Mouse (Mus musculus) hindbrain, embryonic 11.5 days (tissue): ENCODE data around the gene Fev. TPM values are rescaled to one million over a fixed set of nuclear protein-coding genes. Genes with fewer than 3 reads are reported as not detected.
A peak's percentile ranks its signal among the peaks of the same experiment; 100 is the strongest.

Experiments
- ATAC-seq: fragments of 200-750 bp; cut with Nextera tagmentation; 2 replicates; pipeline ENCODE4 v1.8.0; 2017; ENCODE audit warnings: mild to moderate bottlenecking, moderate TSS enrichment, moderate library complexity; ENCODE audit not compliant: low FRiP score
- DNase-seq: peaks from one replicate; pipeline ENCODE4 v3.0.0-alpha.2; 2015; ENCODE audit warnings: low spot score
- H3K27ac ChIP-seq: fragments of 300-500 bp; sonication (generic); 2 replicates; pipeline ENCODE4 v1.5.1; 2014; ENCODE audit warnings: mild to moderate bottlenecking, low read depth, low read length
- H3K27me3 ChIP-seq: fragments of 300-500 bp; sonication (generic); 2 replicates; pipeline ENCODE4 v1.6.1; 2014; ENCODE audit warnings: mild to moderate bottlenecking, low read length, moderate library complexity, mixed read lengths; ENCODE audit not compliant: control insufficient read depth, insufficient read depth
- H3K36me3 ChIP-seq: fragments of 300-500 bp; sonication (generic); 2 replicates; pipeline ENCODE4 v1.6.1; 2014; ENCODE audit warnings: mild to moderate bottlenecking, low read length, moderate library complexity, mixed read lengths; ENCODE audit not compliant: control insufficient read depth, insufficient read depth
- H3K4me1 ChIP-seq: fragments of 300-500 bp; sonication (generic); replicated peaks from 2 replicates; pipeline ENCODE4 v1.6.1; 2014; ENCODE audit warnings: low read length, mixed read lengths; ENCODE audit not compliant: control insufficient read depth, insufficient read depth
- H3K4me2 ChIP-seq: fragments of 300-500 bp; sonication (generic); replicated peaks from 2 replicates; pipeline ENCODE4 v1.6.1; 2014; ENCODE audit warnings: mild to moderate bottlenecking, low read depth, low read length
- H3K4me3 ChIP-seq: fragments of 300-500 bp; sonication (generic); 2 replicates; pipeline ENCODE4 v1.5.1; 2014; ENCODE audit warnings: low read depth, low read length
- H3K9ac ChIP-seq: fragments of 300-500 bp; sonication (generic); 2 replicates; pipeline ENCODE4 v1.6.1; 2014; ENCODE audit warnings: low read depth, low read length
- H3K9me3 ChIP-seq: fragments of 300-500 bp; sonication (generic); 2 replicates; pipeline ENCODE4 v1.6.1; 2016; ENCODE audit warnings: low read length; ENCODE audit not compliant: control insufficient read depth
- WGBS: fragments of 180-500 bp; shearing (Covaris S2); extraction: QIAGEN DNeasy Blood & Tissue Kit; methylation state at CpG from one replicate; pipeline ENCODE4 v1.1.7; 2014; 5-methylcytosine and 5-hydroxymethylcytosine counted together
- polyA plus RNA-seq: library from polyadenylated mRNA; unstranded; fragments of >200 nt; fragmentation: Nextera tagmentation; extraction: Ambion mirVana; gene quantifications from 2 replicates; pipeline ENCODE4 v1.2.1, GENCODE M21; 2014

Gene Fev
- polyA plus RNA-seq, 1 experiment from 2014 or later = 3.0 TPM

DNA sequence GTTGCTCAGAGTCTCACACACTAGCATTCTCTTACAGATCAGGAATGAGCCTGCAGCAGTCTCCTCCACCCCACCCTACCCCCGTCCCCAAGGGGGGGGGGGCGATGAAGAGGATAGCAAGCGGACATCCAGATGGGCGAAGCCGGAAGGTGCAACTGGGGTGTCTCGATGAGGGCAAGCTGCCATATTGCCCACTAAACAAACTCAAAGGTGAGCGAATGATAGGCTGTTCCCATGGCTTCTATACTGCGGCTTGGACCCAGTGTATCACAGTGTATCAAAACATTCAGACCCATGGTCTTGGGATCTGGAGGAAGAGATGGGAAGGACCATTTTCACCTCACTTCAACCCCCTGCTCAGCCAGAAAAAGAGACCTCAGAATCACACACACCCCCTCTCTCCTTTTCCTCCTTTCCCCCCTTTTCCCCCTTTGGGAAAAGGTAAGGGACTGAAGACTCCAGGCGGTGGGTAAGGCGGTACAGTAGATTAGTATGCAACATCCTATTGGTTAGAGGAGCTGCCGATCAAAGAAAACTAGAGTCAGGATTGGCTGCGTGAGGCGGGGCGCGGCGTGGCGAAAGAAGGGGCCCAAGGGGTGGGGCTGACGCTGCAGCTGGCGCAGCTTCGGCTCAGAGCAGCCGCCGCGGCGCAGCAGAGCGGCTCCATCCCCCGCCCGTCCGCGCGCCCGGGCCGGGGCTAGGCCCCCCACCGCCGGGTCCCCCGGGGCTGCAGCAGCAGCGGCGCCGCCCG is 30.7 kb downstream of the Fev start, which contains the start of gene Cdk5r2:
Cdk5r2 (plus strand) TSS at position 629 of the 751 bp plus-strand sequence.
- H3K4me1 ChIP-seq = peaks cover 16% of the 10 kb centered on the region
- H3K27ac ChIP-seq = peak within 1 kb of the TSS; percentile 76
- H3K9me3 ChIP-seq = no peaks in the 10 kb centered on the region
- H3K36me3 ChIP-seq = no peaks in the 10 kb centered on the region
- peak within 1 kb of the TSS; percentile 71 for H3K9ac ChIP-seq
- ATAC-seq = peak; percentile 86
- peak within 1 kb of the TSS; percentile 63 for H3K4me3 ChIP-seq
- under 1% methylated on average over 30 of the region's 39 CpGs for WGBS
- H3K27me3 ChIP-seq = peaks cover 23% of the 10 kb centered on the region
- H3K4me2 ChIP-seq = peak within 1 kb of the TSS; percentile 67
- DNase-seq = peak; percentile 96

DNA sequence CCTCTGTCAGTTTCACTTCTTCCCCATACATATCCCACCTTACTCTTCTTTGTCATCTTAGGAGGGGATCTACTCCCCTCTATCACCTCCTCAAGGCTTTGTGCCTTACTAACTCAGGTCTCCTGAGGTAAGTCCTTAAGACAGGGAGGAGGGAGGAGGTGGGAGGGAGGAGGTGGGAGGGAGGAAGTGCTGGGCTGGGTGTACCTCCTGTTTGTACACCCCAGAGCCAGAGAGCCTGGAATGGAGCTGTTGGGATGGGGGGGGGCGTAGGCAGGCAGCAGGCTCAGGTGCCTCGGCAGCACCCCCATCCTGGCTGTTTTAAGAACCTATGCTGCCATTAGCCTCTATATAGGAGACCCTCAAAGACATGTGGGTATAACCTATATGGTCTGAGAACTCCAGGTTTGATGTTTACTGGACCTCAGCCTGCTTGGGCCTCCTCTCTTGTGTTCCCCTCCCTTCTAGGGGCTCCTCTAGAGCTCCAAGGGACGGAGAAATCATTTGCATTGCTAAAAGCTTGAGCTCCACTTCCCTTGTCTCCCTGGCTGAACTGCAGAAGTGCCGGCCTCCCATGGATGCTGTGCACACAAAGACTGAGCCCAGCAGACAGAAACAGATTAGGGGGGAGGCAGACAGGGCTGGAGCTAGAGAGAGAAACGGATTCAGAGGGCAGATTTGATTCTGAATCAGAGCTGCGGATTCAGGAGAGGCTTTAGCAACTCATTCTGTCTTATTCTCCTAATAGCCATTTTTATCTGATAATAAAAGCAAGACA is 34.0 kb downstream of the Fev start:
- no peak overlapping the region for H3K4me2 ChIP-seq
- ATAC-seq = peak; percentile 15; the same call in 1 of the 2 replicates
- no peaks in the 10 kb centered on the region for H3K9me3 ChIP-seq

DNA sequence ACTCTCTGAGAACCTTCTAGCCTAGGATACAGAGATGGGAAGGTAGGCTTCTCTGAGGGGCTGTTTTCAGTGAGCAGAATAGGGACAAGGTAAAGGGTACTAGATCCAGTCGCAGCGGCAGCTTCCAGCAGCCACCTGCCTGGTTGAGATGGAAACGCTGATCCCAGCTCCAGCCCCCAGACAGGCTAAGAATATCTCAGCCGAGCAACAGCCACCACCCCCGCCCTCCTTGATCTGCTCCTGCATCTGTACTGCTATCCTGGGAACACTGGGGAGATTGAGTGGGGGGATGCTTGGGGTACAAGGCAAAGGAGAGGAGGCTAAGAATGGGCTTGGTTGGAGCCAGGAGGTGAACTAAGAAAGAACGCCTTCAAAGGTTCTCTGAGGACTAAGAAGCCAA is 35.0 kb downstream of the Fev start:
- ATAC-seq = no peak
- DNase-seq = no peak
- H3K4me3 ChIP-seq = no peak overlapping the region
- no peaks in the 10 kb centered on the region for H3K9me3 ChIP-seq
- H3K9ac ChIP-seq = no peak overlapping the region
- WGBS = 32% methylated on average over 6 of the region's 6 CpGs
- no peak overlapping the region for H3K27ac ChIP-seq
- H3K36me3 ChIP-seq = no peaks in the 10 kb centered on the region
- peaks cover 10% of the 10 kb centered on the region for H3K4me1 ChIP-seq
- peaks cover 3% of the 10 kb centered on the region; the same call in 1 of the 2 replicates for H3K27me3 ChIP-seq
- H3K4me2 ChIP-seq = no peak overlapping the region

More for the DNA sequence above, 34.0 kb downstream of the Fev start:
- Histone ChIP-seq H3K9ac (peak overlapping the region; percentile 38; the same call in 1 of the 2 replicates), H3K36me3 (no peaks in the 10 kb centered on the region), H3K27me3 (peaks cover 7% of the 10 kb centered on the region; the same call in 1 of the 2 replicates), H3K27ac (0 out of 2 replicates have a peak overlapping the region, but pooled peaks have one; percentile 14), H3K4me1 (peaks cover 10% of the 10 kb centered on the region), H3K4me3 (no peak overlapping the region)
- peak; percentile 48 for DNase-seq
- WGBS = 6% methylated on average over 5 of the region's 6 CpGs

DNA sequence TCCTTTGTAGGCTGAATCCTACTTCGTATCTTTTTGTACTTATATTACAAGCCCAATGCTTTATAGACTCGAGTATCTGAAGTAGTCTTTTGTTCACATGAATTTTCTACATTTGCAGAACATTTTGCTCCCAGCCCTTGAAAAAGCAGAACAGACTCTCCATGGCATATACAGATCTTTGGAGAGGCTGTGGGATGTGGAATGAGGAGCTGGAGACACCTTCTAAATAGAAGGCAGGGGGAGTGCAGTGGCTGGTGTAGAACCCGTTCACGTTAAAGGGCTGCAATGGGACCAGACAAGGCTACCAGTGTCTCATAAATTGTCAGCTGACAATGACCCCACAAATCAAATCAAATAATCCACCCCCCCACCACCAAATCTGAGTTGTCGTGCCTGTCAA is 36.3 kb downstream of the Fev start:
- ATAC-seq = no peak
- peaks cover 7% of the 10 kb centered on the region for H3K4me1 ChIP-seq
- H3K4me3 ChIP-seq = no peak overlapping the region
- H3K36me3 ChIP-seq = no peaks in the 10 kb centered on the region
- H3K27me3 ChIP-seq = peaks cover 3% of the 10 kb centered on the region; the same call in 1 of the 2 replicates
- H3K4me2 ChIP-seq = no peak overlapping the region
- H3K9me3 ChIP-seq = no peaks in the 10 kb centered on the region
- DNase-seq = no peak
- no peak overlapping the region for H3K27ac ChIP-seq
- H3K9ac ChIP-seq = no peak overlapping the region
- WGBS = 81% methylated on average over 5 of the region's 5 CpGs

DNA sequence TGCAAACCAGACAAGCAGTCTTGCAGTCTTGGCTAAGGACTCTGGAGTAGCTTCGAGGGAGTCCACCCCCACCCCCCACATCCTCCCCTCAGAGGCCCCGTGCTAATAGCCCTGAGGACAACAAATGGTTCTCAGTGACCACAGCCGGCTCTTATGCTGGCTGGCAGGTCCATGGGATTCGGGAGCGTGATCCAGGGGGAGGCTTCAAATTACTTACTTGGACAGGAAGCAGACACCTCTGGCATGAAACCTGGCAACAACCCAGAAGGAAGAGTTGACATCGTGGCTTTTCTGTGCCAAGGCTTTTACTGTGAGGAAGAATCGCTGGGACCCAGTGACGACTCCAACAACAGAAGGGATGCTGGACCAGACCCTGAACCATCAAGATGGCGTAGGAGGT is 38.9 kb downstream of the Fev start:
- no peak overlapping the region for H3K4me2 ChIP-seq
- H3K27me3 ChIP-seq = no peaks in the 10 kb centered on the region
- DNase-seq (no peak), ATAC-seq (no peak)
- H3K9me3 ChIP-seq = no peaks in the 10 kb centered on the region
- no peak overlapping the region for H3K4me3 ChIP-seq
- WGBS = 55% methylated on average over 9 of the region's 9 CpGs
- no peaks in the 10 kb centered on the region for H3K4me1 ChIP-seq
- no peak overlapping the region for H3K9ac ChIP-seq
- H3K27ac ChIP-seq = no peak overlapping the region
- no peaks in the 10 kb centered on the region for H3K36me3 ChIP-seq

DNA sequence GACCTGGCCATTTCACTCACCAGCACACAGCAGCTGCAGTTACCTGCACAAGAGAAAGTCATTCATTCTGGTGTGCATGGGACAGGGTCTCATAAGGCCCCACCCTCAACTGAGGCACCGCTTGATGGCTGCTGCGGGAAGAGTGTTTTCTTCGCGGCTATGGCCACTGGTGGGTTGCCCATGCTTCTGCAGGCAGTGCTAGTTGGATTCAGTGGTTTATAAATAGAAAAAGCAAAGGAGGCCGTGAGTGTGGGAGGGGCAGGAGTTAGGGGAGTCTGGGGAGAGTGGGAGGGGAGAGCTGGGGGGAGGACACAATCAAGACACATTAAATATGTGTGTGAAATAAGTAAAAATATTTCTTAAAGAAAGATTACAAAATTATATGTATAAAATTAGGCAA is 42.1 kb downstream of the Fev start:
- H3K4me1 ChIP-seq = no peaks in the 10 kb centered on the region
- H3K27ac ChIP-seq = no peak overlapping the region
- H3K4me3 ChIP-seq = no peak overlapping the region
- H3K27me3 ChIP-seq = no peaks in the 10 kb centered on the region
- H3K9me3 ChIP-seq = no peaks in the 10 kb centered on the region
- H3K36me3 ChIP-seq = no peaks in the 10 kb centered on the region
- WGBS = 86% methylated on average over 5 of the region's 5 CpGs
- no peak overlapping the region for H3K9ac ChIP-seq
- H3K4me2 ChIP-seq = no peak overlapping the region
- no peak for ATAC-seq
- no peak for DNase-seq

DNA sequence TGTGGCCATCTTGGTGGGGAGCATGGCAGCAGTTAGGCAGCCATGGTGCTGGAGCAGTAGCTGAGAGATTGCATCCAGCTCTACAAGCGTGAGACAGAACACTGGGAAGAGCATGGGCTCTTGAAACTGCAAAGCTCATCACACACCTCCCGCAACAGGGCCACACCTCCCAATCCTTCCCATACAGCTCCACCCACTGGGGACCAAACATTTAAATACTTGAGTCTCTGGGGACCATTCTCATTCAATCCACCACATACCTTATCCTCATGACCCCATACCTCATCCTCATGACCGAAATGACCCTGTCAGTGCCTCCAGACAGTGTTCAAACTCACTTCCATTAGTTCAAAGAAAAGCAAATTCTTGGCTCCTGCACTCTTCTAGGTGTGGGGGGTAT is 52.0 kb downstream of the Fev start:
- Histone ChIP-seq H3K4me2 (no peak overlapping the region), H3K27ac (no peak overlapping the region), H3K4me1 (no peaks in the 10 kb centered on the region), H3K9ac (no peak overlapping the region), H3K4me3 (no peak overlapping the region), H3K9me3 (no peaks in the 10 kb centered on the region), H3K36me3 (no peaks in the 10 kb centered on the region), H3K27me3 (no peaks in the 10 kb centered on the region)
- WGBS = 82% methylated on average over 3 of the region's 3 CpGs
- DNase-seq (no peak), ATAC-seq (no peak)
